Mouse (Mus musculus): Measurements from ENCODE around the gene F12. TPM values are rescaled to one million over a fixed set of nuclear protein-coding genes. Genes with fewer than 3 reads are reported as not detected.

The F12 gene
- total RNA-seq, 2 experiments from 2014 or later, result not detected

GRCm38 (mm10) chr13:55381790-55382189 lies 44.8 kb downstream of the F12 start:
- no peak for ATAC-seq (replicated peaks; ENCODE audit: low FRiP score, poor library complexity, severe bottlenecking)

- 0 out of 2 replicates have a peak, but pooled peaks have one; percentile 14 for ATAC-seq (replicated peaks; ENCODE audit: low FRiP score, poor library complexity, severe bottlenecking)
These were observed 47.5 kb downstream of the F12 start for GRCm38 (mm10) chr13:55378907-55379580.

GRCm38 (mm10) chr13:55375877-55376276 lies 50.7 kb downstream of the F12 start:
- no peak for ATAC-seq (replicated peaks; ENCODE audit: low FRiP score, poor library complexity, severe bottlenecking)

- no peak for ATAC-seq (replicated peaks; ENCODE audit: low FRiP score, poor library complexity, severe bottlenecking)
These were observed 52.2 kb downstream of the F12 start for GRCm38 (mm10) chr13:55374206-55374924.

GRCm38 (mm10) chr13:55371740-55372139 lies 54.9 kb downstream of the F12 start:
- ATAC-seq (replicated peaks; ENCODE audit: low FRiP score, poor library complexity, severe bottlenecking), result no peak

- ATAC-seq (replicated peaks; ENCODE audit: low FRiP score, poor library complexity, severe bottlenecking), result no peak
These were observed 55.4 kb downstream of the F12 start for GRCm38 (mm10) chr13:55371007-55371681.

- ATAC-seq (replicated peaks; ENCODE audit: low FRiP score, poor library complexity, severe bottlenecking), result peak; percentile 41
These were observed 56.4 kb downstream of the F12 start for GRCm38 (mm10) chr13:55370234-55370633.

GRCm38 (mm10) chr13:55369531-55370114 lies 57.0 kb downstream of the F12 start, which contains the start of gene Rgs14:
Gene Rgs14 (plus strand): TSS chr13:55369732.
- ATAC-seq (replicated peaks; ENCODE audit: low FRiP score, poor library complexity, severe bottlenecking), result peak; percentile 91

GRCm38 (mm10) chr13:55368401-55368800 lies 58.2 kb downstream of the F12 start:
- ATAC-seq (replicated peaks; ENCODE audit: low FRiP score, poor library complexity, severe bottlenecking), result no peak

Other genes with a start within 250 kb of the F12 start
- 23.0 and 33.8 TPM in 2 replicates for gene Nsd1, start 217.0 kb downstream of the F12 start, total RNA-seq (2015; ENCODE audit: low replicate concordance)
- gene Nsd1, start 217.0 kb downstream of the F12 start, total RNA-seq (2017; ENCODE audit: low replicate concordance), result 21.0 and 29.0 TPM in 2 replicates
- 130 and 134 TPM in 2 replicates for gene Prelid1, start 106.3 kb downstream of the F12 start, total RNA-seq (2015; ENCODE audit: low replicate concordance)
- 36.8 and 38.1 TPM in 2 replicates for gene Prelid1, start 106.3 kb downstream of the F12 start, total RNA-seq (2017; ENCODE audit: low replicate concordance)
- gene Rab24, start 104.8 kb downstream of the F12 start, total RNA-seq (2015; ENCODE audit: low replicate concordance), result 44.1 and 62.1 TPM in 2 replicates
- gene Rab24, start 104.8 kb downstream of the F12 start, total RNA-seq (2017; ENCODE audit: low replicate concordance), result 12.9 and 19.2 TPM in 2 replicates
- 14.2 and 15.0 TPM in 2 replicates for gene Mxd3, start 97.0 kb downstream of the F12 start, total RNA-seq (2015; ENCODE audit: low replicate concordance)
- gene Mxd3, start 97.0 kb downstream of the F12 start, total RNA-seq (2017; ENCODE audit: low replicate concordance), result 20.1 and 28.7 TPM in 2 replicates
- gene Lman2, start 64.0 kb downstream of the F12 start, total RNA-seq (2015; ENCODE audit: low replicate concordance), result 19.6 and 20.2 TPM in 2 replicates
- 31.8 and 33.4 TPM in 2 replicates for gene Lman2, start 64.0 kb downstream of the F12 start, total RNA-seq (2017; ENCODE audit: low replicate concordance)
- 9.0 and 14.2 TPM in 2 replicates for gene Rgs14, start 57.1 kb downstream of the F12 start, total RNA-seq (2015; ENCODE audit: low replicate concordance)
- gene Rgs14, start 57.1 kb downstream of the F12 start, total RNA-seq (2017; ENCODE audit: low replicate concordance), result 7.8 and 7.9 TPM in 2 replicates
- not detected in 2 replicates for gene Slc34a1, start 28.6 kb downstream of the F12 start, total RNA-seq (2015; ENCODE audit: low replicate concordance)
- gene Slc34a1, start 28.6 kb downstream of the F12 start, total RNA-seq (2017; ENCODE audit: low replicate concordance), result not detected in 2 replicates
- gene Pfn3, start 11.6 kb downstream of the F12 start, total RNA-seq (2015; ENCODE audit: low replicate concordance), result not detected in 2 replicates
- not detected in 2 replicates for gene Pfn3, start 11.6 kb downstream of the F12 start, total RNA-seq (2017; ENCODE audit: low replicate concordance)
- 24.2 and 25.2 TPM in 2 replicates for gene Grk6, start 18.3 kb upstream of the F12 start, total RNA-seq (2015; ENCODE audit: low replicate concordance)
- 33.4 and 38.2 TPM in 2 replicates for gene Grk6, start 18.3 kb upstream of the F12 start, total RNA-seq (2017; ENCODE audit: low replicate concordance)
- not detected in 2 replicates for gene Prr7, start 37.5 kb upstream of the F12 start, total RNA-seq (2015; ENCODE audit: low replicate concordance)
- not detected in 2 replicates for gene Prr7, start 37.5 kb upstream of the F12 start, total RNA-seq (2017; ENCODE audit: low replicate concordance)
- 0.42 TPM in 1 of 2 replicates, not detected in the other for gene Dbn1, start 61.3 kb upstream of the F12 start, total RNA-seq (2015; ENCODE audit: low replicate concordance)
- gene Dbn1, start 61.3 kb upstream of the F12 start, total RNA-seq (2017; ENCODE audit: low replicate concordance), result not detected in 2 replicates
- 1.7 and 1.9 TPM in 2 replicates for gene Pdlim7, start 86.9 kb upstream of the F12 start, total RNA-seq (2015; ENCODE audit: low replicate concordance)
- 2.4 and 2.9 TPM in 2 replicates for gene Pdlim7, start 86.9 kb upstream of the F12 start, total RNA-seq (2017; ENCODE audit: low replicate concordance)
- 11.9 and 19.2 TPM in 2 replicates for gene Dok3, start 102.5 kb upstream of the F12 start, total RNA-seq (2015; ENCODE audit: low replicate concordance)
- gene Dok3, start 102.5 kb upstream of the F12 start, total RNA-seq (2017; ENCODE audit: low replicate concordance), result 12.5 and 12.9 TPM in 2 replicates
- gene Ddx41, start 109.9 kb upstream of the F12 start, total RNA-seq (2015; ENCODE audit: low replicate concordance), result 1.3 and 3.6 TPM in 2 replicates
- 14.1 and 17.6 TPM in 2 replicates for gene Ddx41, start 109.9 kb upstream of the F12 start, total RNA-seq (2017; ENCODE audit: low replicate concordance)
- gene Fam193b, start 144.3 kb upstream of the F12 start, total RNA-seq (2015; ENCODE audit: low replicate concordance), result 35.9 and 38.6 TPM in 2 replicates
- 18.0 and 23.7 TPM in 2 replicates for gene Fam193b, start 144.3 kb upstream of the F12 start, total RNA-seq (2017; ENCODE audit: low replicate concordance)
- gene Tmed9, start 146.9 kb upstream of the F12 start, total RNA-seq (2015; ENCODE audit: low replicate concordance), result 16.3 and 23.4 TPM in 2 replicates
- 25.1 and 34.2 TPM in 2 replicates for gene Tmed9, start 146.9 kb upstream of the F12 start, total RNA-seq (2017; ENCODE audit: low replicate concordance)
- gene B4galt7, start 173.1 kb upstream of the F12 start, total RNA-seq (2015; ENCODE audit: low replicate concordance), result 0.77 and 0.84 TPM in 2 replicates
- gene B4galt7, start 173.1 kb upstream of the F12 start, total RNA-seq (2017; ENCODE audit: low replicate concordance), result 0.42 and 4.3 TPM in 2 replicates
- 12.9 and 14.6 TPM in 2 replicates for gene Caml, start 196.2 kb upstream of the F12 start, total RNA-seq (2015; ENCODE audit: low replicate concordance)
- 6.4 and 26.3 TPM in 2 replicates for gene Caml, start 196.2 kb upstream of the F12 start, total RNA-seq (2017; ENCODE audit: low replicate concordance)
- 32.6 and 35.4 TPM in 2 replicates for gene Ddx46, start 208.2 kb upstream of the F12 start, total RNA-seq (2015; ENCODE audit: low replicate concordance)
- gene Ddx46, start 208.2 kb upstream of the F12 start, total RNA-seq (2017; ENCODE audit: low replicate concordance), result 36.6 and 42.2 TPM in 2 replicates

All from erythroblast, adult 5-6 weeks (primary cell).